Mouse (Mus musculus) midbrain, embryonic 16.5 days (tissue): ENCODE results near the gene BC024978. TPM values are rescaled to one million over a fixed set of nuclear protein-coding genes. Genes with fewer than 3 reads are reported as not detected.

Experiments used
- ATAC-seq: fragments of 200-750 bp; cut with Nextera tagmentation; 2 replicates; pipeline ENCODE4 v1.8.0; 2017; ENCODE audit warnings: moderate TSS enrichment
- H3K27ac ChIP-seq: fragments of 300-500 bp; sonication (generic); 2 replicates; pipeline ENCODE4 v1.5.1; 2014; ENCODE audit warnings: mild to moderate bottlenecking, low read length, mixed read lengths
- H3K27me3 ChIP-seq: fragments of 300-500 bp; sonication (generic); 2 replicates; pipeline ENCODE4 v1.6.1; 2014; ENCODE audit warnings: low read depth, low read length, mixed read lengths; ENCODE audit not compliant: control insufficient read depth, insufficient read depth
- H3K36me3 ChIP-seq: fragments of 300-500 bp; sonication (generic); 2 replicates; pipeline ENCODE4 v1.6.1; 2014; ENCODE audit warnings: mild to moderate bottlenecking, low read length, moderate library complexity, mixed read lengths; ENCODE audit not compliant: control insufficient read depth, insufficient read depth
- H3K4me1 ChIP-seq: fragments of 300-500 bp; sonication (generic); 2 replicates; pipeline ENCODE4 v1.6.1; 2014; ENCODE audit warnings: mild to moderate bottlenecking, low read length, mixed read lengths; ENCODE audit not compliant: control insufficient read depth, insufficient read depth
- H3K4me2 ChIP-seq: fragments of 300-500 bp; sonication (generic); 2 replicates; pipeline ENCODE4 v1.6.1; 2014; ENCODE audit warnings: mild to moderate bottlenecking, low read length, mixed read lengths
- H3K4me3 ChIP-seq: fragments of 300-500 bp; sonication (generic); 2 replicates; pipeline ENCODE4 v1.5.1; 2014; ENCODE audit warnings: low read depth, mild to moderate bottlenecking, low read length, moderate library complexity, mixed read lengths
- H3K9ac ChIP-seq: fragments of 300-500 bp; sonication (generic); 2 replicates; pipeline ENCODE4 v1.6.1; 2014; ENCODE audit warnings: low read depth, low read length, mixed read lengths
- H3K9me3 ChIP-seq: fragments of 300-500 bp; sonication (generic); replicated peaks from 2 replicates; pipeline ENCODE4 v1.6.1; 2014; ENCODE audit warnings: mild to moderate bottlenecking, low read length, mixed read lengths; ENCODE audit not compliant: control insufficient read depth, poor library complexity, severe bottlenecking
- WGBS: fragments of 180-500 bp; shearing (Covaris S2); extraction: QIAGEN DNeasy Blood & Tissue Kit; methylation state at CpG from one replicate; pipeline ENCODE4 v1.1.7; 2014; 5-methylcytosine and 5-hydroxymethylcytosine counted together
- polyA plus RNA-seq: library from polyadenylated mRNA; unstranded; fragments of >200 nt; fragmentation: Nextera tagmentation; extraction: Ambion mirVana; gene quantifications from 2 replicates; pipeline ENCODE4 v1.2.1, GENCODE M21; 2015

Gene BC024978
- polyA plus RNA-seq, 1 experiment from 2014 or later = 4.1 TPM

GRCm38 (mm10) chr7:27227276-27227675, 31.7 kb downstream of the BC024978 start:
- Histone ChIP-seq H3K4me2 (peak overlapping the region; percentile 99), H3K4me3 (peak overlapping the region; percentile 71), H3K9ac (peak overlapping the region; percentile 80), H3K27me3 (no peaks in the 10 kb centered on the region), H3K36me3 (no peaks in the 10 kb centered on the region), H3K9me3 (no peaks in the 10 kb centered on the region), H3K4me1 (peaks cover 54% of the 10 kb centered on the region), H3K27ac (no peak overlapping the region; the same call in 1 of the 2 replicates)
- 34% methylated on average over 9 of the region's 9 CpGs for WGBS
- ATAC-seq = no peak

- peak overlapping the region; percentile 99 for H3K4me2 ChIP-seq
- H3K9ac ChIP-seq = peak overlapping the region; percentile 80
- peak overlapping the region; percentile 71 for H3K4me3 ChIP-seq
- H3K27me3 ChIP-seq = no peaks in the 10 kb centered on the region
- WGBS = 2% methylated on average over 10 of the region's 10 CpGs
- no peaks in the 10 kb centered on the region for H3K9me3 ChIP-seq
- peak overlapping the region; percentile 84; the same call in 1 of the 2 replicates for H3K27ac ChIP-seq
- H3K4me1 ChIP-seq = peaks cover 56% of the 10 kb centered on the region
- ATAC-seq = peak; percentile 7; the same call in 1 of the 2 replicates
- no peaks in the 10 kb centered on the region for H3K36me3 ChIP-seq
Observed at GRCm38 (mm10) chr7:27227676-27228075, 32.1 kb downstream of the BC024978 start.

DNA sequence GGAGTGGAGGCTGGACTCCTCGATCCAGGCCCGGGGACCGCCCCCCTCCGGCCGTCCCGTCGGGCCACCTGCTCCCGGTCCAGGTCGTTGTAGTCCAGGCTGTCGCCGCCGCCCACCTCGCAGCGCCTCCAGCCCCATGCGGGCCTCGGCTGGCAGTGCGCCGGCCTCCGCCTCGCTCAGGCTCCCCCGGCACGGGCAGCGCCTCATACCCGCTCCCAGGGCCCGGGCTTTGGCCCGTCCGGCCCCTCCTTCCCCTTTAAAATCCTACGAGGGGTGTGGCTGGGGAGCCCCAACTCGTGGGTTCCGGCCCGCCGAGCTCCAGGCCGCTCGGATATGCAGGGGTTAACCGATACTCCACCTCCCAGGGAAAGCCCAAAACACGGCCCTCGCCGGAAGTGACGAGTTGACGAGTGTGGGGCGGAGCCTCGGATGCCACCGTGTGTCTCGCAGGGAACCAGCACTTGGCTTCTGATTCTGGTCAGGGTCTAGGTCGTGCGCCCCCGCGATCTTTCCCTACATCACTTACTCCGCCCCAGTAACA, 32.8 kb downstream of the BC024978 start, which contains the start of gene Itpkc:
Gene Itpkc, minus strand, starts transcription at position 381 of the 541 bp plus-strand sequence.
- Histone ChIP-seq H3K4me2 (peak within 1 kb of the TSS; percentile 99), H3K9ac (peak within 1 kb of the TSS; percentile 80), H3K27me3 (no peaks in the 10 kb centered on the region), H3K36me3 (no peaks in the 10 kb centered on the region), H3K27ac (peak within 1 kb of the TSS; percentile 84), H3K4me3 (peak within 1 kb of the TSS; percentile 71), H3K4me1 (peaks cover 54% of the 10 kb centered on the region), H3K9me3 (no peaks in the 10 kb centered on the region)
- peak; percentile 73 for ATAC-seq
- WGBS = under 1% methylated on average over 46 of the region's 49 CpGs

DNA sequence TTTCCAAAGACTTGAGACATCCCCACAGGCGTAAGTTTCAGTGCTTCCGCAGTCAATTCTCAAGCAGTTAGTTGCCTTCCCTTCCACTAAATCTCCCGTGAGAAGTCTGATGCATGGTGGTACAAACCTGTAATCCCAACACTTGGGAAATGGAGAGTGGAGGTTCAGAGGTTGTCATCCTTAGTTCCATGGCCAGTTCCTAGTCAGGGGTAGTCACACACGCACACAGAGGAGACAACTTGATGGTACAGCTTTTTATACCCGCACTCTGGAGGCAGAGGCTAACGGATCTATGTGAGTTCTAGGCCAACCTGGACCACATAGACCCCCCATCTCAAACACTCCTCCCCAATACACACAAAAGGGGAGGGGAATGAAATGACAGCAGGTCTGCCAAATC, 33.3 kb downstream of the BC024978 start:
- H3K9me3 ChIP-seq = no peaks in the 10 kb centered on the region
- H3K4me1 ChIP-seq = peaks cover 54% of the 10 kb centered on the region
- H3K27ac ChIP-seq = peak overlapping the region; percentile 84
- peak overlapping the region; percentile 71 for H3K4me3 ChIP-seq
- peak overlapping the region; percentile 80 for H3K9ac ChIP-seq
- no peaks in the 10 kb centered on the region for H3K36me3 ChIP-seq
- 15% methylated on average over 6 of the region's 6 CpGs for WGBS
- peak overlapping the region; percentile 99 for H3K4me2 ChIP-seq
- no peaks in the 10 kb centered on the region for H3K27me3 ChIP-seq
- ATAC-seq = no peak

DNA sequence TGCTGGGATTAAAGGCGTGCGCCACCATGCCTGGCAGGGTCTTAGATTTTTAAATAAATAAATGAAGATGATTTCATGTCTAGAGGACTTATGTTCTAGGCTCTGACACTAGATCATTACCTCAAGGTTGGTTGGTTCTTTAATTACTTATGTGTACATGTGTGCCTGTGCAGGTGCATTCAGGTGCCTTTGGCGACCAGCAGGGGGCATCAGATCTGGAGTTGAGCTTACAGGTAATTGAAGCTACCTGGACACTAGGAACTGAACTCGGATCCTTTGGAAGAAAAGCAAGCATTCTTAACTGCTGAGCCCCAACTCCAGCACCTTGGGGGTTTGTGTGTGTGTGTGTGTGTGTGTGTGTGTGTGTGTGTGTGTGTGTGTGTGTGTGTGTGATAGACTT, 35.2 kb downstream of the BC024978 start:
- ATAC-seq = no peak

DNA sequence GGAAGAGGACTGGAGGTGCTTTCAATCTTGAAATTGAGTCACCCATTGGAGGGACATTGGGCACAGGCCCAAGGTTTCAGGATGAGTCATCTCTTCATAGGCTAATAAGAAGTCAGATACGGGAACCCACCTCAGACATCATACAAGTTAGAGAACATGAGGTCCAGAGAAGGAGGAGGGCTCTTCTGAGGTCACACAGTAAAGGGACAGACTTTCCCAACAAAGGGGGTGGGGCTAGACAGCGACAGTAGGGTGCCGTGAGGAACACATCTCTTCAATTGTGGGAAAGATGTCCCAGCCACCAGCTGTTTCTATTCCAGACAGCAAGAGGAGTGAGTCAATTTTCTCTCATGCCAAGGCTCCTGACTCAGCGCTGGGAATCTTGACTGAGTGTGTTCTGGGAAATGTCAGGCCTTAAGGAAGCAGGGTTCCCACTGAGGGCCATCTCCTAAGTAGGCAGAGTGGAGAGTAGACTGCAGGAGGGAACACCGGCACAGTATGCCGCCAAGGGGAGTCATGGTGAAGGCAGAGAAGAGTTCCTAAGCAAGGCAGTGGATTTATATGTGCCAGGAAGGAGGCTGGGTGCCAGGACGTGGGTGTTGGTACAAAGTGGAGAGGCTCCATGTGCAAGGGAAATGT, 36.2 kb downstream of the BC024978 start:
- Histone ChIP-seq H3K27me3 (no peaks in the 10 kb centered on the region), H3K9ac (no peak overlapping the region), H3K9me3 (no peaks in the 10 kb centered on the region), H3K36me3 (no peaks in the 10 kb centered on the region), H3K27ac (peak overlapping the region; percentile 87), H3K4me1 (peaks cover 28% of the 10 kb centered on the region), H3K4me2 (no peak overlapping the region), H3K4me3 (no peak overlapping the region)
- WGBS = 74% methylated on average over 7 of the region's 7 CpGs
- ATAC-seq = no peak

More for the DNA sequence above, 35.2 kb downstream of the BC024978 start:
- H3K36me3 ChIP-seq = no peaks in the 10 kb centered on the region
- H3K4me3 ChIP-seq = no peak overlapping the region
- H3K4me1 ChIP-seq = peaks cover 38% of the 10 kb centered on the region
- H3K9ac ChIP-seq = no peak overlapping the region
- WGBS = 74% methylated on average over 4 of the region's 4 CpGs
- H3K27me3 ChIP-seq = no peaks in the 10 kb centered on the region
- H3K27ac ChIP-seq = no peak overlapping the region
- no peak overlapping the region for H3K4me2 ChIP-seq
- H3K9me3 ChIP-seq = no peaks in the 10 kb centered on the region

DNA sequence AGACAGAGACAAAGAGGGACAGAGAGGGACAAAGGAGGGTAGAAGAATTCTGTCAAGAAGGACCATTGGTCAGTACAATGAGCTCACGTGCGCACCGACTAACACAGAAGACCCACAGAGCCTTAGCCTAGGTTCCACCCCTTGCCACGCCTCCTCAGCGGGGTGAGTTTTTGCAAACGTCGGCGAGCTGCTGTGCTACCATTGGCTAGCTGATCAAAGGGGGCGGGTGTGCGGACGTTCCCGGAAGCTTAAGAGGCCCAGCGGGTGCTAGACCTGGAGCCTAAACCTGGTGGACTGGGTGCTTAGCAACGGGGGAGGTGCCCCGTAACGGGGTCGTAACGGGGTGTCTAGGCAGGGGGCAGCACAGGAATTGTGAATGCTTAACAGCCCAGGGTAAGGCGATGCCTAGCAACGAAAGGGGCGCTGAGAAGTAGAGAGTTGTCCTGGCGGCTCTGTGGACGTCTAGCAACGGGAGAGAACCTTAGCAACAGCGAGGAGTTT, 37.2 kb downstream of the BC024978 start, which contains the start of gene Coq8b:
Gene Coq8b, plus strand, starts transcription at position 243 of the 501 bp plus-strand sequence.
- H3K9ac ChIP-seq = peak within 1 kb of the TSS; percentile 69
- H3K4me2 ChIP-seq = peak within 1 kb of the TSS; percentile 91
- no peaks in the 10 kb centered on the region for H3K27me3 ChIP-seq
- peak; percentile 92 for ATAC-seq
- no peaks in the 10 kb centered on the region for H3K36me3 ChIP-seq
- H3K4me3 ChIP-seq = peak within 1 kb of the TSS; percentile 66
- WGBS = under 1% methylated on average over 25 of the region's 25 CpGs
- H3K27ac ChIP-seq = peak within 1 kb of the TSS; percentile 87
- H3K9me3 ChIP-seq = no peaks in the 10 kb centered on the region
- H3K4me1 ChIP-seq = peaks cover 19% of the 10 kb centered on the region

DNA sequence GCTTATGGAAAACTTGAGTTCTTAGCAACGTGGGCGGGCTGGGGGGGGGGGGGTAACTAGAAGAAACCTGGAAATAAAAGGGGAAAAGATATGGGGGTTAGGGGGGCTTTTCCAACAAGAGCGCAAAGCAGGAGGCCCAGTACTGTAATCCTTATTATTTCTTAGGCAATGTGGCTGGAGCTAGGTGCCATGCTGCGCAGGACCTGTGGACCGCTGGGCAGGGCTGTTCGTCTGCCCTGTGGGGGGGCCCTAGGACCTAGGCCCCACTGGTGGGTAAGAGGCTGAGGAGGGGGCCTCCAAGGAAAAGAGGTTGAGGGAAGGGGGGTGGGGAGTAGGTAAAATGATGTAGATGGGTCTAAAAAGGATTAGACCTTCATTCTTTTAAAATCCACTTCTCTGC, 37.7 kb downstream of the BC024978 start:
- H3K4me2 ChIP-seq = peak overlapping the region; percentile 91
- H3K9me3 ChIP-seq = no peaks in the 10 kb centered on the region
- no peaks in the 10 kb centered on the region for H3K36me3 ChIP-seq
- H3K4me3 ChIP-seq = peak overlapping the region; percentile 66
- H3K27ac ChIP-seq = peak overlapping the region; percentile 87
- peak overlapping the region; percentile 69 for H3K9ac ChIP-seq
- peak; percentile 43 for ATAC-seq
- peaks cover 19% of the 10 kb centered on the region for H3K4me1 ChIP-seq
- no peaks in the 10 kb centered on the region for H3K27me3 ChIP-seq
- 0% methylated on average over 6 of the region's 6 CpGs for WGBS

DNA sequence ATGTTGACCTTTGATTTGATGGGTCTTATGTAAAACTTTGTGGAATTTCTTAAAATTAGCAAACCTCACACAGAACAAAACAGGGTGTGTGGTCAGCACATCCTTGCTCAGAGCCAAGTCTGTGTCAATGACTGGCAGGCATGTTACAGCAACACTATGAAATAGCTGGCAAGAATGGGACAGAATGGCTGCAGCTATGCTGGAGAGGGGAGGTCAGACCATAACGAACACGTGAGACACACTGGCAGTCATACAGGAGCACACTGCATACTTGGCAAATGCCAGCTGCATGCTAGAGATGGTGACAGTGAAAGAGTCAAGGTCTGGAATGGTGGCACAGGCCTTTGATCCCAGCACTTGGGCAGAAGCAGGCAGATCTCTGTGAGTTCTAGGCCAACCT, 40.1 kb downstream of the BC024978 start:
- no peak overlapping the region for H3K4me2 ChIP-seq
- H3K4me3 ChIP-seq = no peak overlapping the region
- no peaks in the 10 kb centered on the region for H3K9me3 ChIP-seq
- ATAC-seq = no peak
- no peaks in the 10 kb centered on the region for H3K27me3 ChIP-seq
- WGBS = 96% methylated on average over 2 of the region's 2 CpGs
- H3K36me3 ChIP-seq = peaks cover 4% of the 10 kb centered on the region; the same call in 1 of the 2 replicates
- H3K27ac ChIP-seq = no peak overlapping the region
- no peak overlapping the region for H3K9ac ChIP-seq
- peaks cover 13% of the 10 kb centered on the region for H3K4me1 ChIP-seq
